In the genomic region with DNA sequence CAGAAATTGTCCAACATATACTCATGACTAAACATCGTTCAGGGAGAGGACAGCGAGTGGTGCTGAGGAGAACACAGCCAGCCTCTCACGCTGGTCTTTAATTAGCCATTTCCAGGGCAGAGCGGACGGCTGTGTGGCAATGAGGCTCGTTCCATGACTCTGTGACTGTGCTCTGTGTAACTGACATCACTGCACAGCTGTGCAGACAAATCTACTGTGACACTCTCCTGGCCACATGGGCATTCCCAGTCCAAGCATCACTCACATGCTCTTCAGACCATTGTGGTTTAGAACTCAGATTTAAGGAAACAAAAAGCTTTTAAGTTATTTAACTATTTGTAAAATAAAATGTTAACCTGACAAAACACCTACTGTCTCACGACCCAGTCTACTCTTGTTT, we compare ENCODE assay signal across 16 mouse cellular contexts.
"Had no signal": no experiment of that assay in that cellular context is flagged by ENCODE, and none has a peak within 500 bp of the region (broad histone marks: within the 10 kb centered on the region; RNA-seq: fewer than 3 reads in every experiment).

No protein-coding gene starts in this region.

- H3K4me2 ChIP-seq: liver, embryonic 15.5 days; lung, embryonic 14.5 days; midbrain, embryonic 13.5 days; neural tube, embryonic 13.5 days had no signal

- H3K4me3 ChIP-seq: liver, embryonic 15.5 days; midbrain, embryonic 13.5 days; neural tube, embryonic 13.5 days had no signal

- H3K36me3 ChIP-seq: liver, embryonic 15.5 days; neural tube, embryonic 13.5 days had no signal

- ATAC-seq: midbrain, embryonic 13.5 days had no signal

- H3K27me3 ChIP-seq: liver, embryonic 15.5 days; midbrain, embryonic 13.5 days; neural tube, embryonic 13.5 days had no signal

- H3K9me3 ChIP-seq: liver, embryonic 15.5 days; midbrain, embryonic 13.5 days had no signal

- H3K27ac ChIP-seq: kidney, postnatal 0 days; liver, embryonic 15.5 days; midbrain, embryonic 13.5 days; neural tube, embryonic 13.5 days had no signal

- DNase-seq: kidney, adult 11 months; kidney, adult 9 months; kidney, postnatal 36 days; layer of hippocampus, adult 9-11 months; layer of hippocampus, postnatal 36 days; lung, embryonic 14.5 days; lung, postnatal 10 days; lung, postnatal 4 days; right cerebral cortex, postnatal 4 days; spleen, adult 18-20 months; thymus, adult 2 months; thymus, postnatal 25 days had no signal

- H3K9ac ChIP-seq: liver, embryonic 15.5 days; lung, embryonic 14.5 days; midbrain, embryonic 13.5 days; neural tube, embryonic 13.5 days had no signal
